Comparison of ENCODE assay signal across 19 mouse cellular contexts in the genomic region with DNA sequence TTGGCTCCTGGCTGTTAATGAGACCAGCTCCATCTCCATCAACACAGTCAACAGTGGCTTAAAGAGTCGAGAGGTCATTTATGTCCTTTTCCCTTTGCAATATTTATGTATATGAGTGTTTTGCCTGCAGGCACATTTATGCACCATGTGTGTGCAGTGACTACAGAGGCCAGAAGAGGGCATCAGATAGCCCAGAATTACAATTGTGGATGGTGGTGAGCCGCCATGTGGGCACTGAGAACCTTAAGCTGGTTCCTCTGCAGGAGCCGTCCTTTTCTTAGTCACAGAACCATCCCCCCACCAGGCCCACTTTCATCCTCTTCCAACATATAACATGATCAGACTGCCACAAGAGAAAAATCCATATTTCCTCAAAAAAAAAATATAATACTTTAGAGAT.
DNase-seq lines count a peak whose midpoint lies in the region; ATAC-seq and TF ChIP-seq lines count a peak whose summit lies in the region.
"Had no signal": no experiment of that assay in that cellular context is flagged by ENCODE, and none has a peak within 500 bp of the region (broad histone marks: within the 10 kb centered on the region; RNA-seq: fewer than 3 reads in every experiment).

No protein-coding gene starts in this region.

- H3K27ac ChIP-seq in forebrain, postnatal 0 days (ENCODE audit: low read depth, low read length), result no peak overlapping the region
- H3K27ac ChIP-seq in forebrain, embryonic 11.5 days (ENCODE audit: low read depth, low read length), result no peak overlapping the region
- H3K27ac ChIP-seq in lung, postnatal 0 days (ENCODE audit: low read length), result no peak overlapping the region
- H3K27ac ChIP-seq in stomach, postnatal 0 days (replicated peaks), result no peak overlapping the region
- H3K27ac ChIP-seq: forebrain, embryonic 12.5 days; hindbrain, embryonic 14.5 days; liver, embryonic 13.5 days; midbrain, embryonic 15.5 days had no signal

- no peak overlapping the region for H3K9ac ChIP-seq in forebrain, postnatal 0 days
- H3K9ac ChIP-seq in forebrain, embryonic 11.5 days (ENCODE audit: low read length), result no peak overlapping the region
- H3K9ac ChIP-seq in lung, postnatal 0 days (replicated peaks; ENCODE audit: low read depth), result no peak overlapping the region
- no peak overlapping the region for H3K9ac ChIP-seq in stomach, postnatal 0 days (ENCODE audit: low read length)
- H3K9ac ChIP-seq: forebrain, embryonic 12.5 days; heart, embryonic 12.5 days; hindbrain, embryonic 14.5 days; liver, embryonic 13.5 days; midbrain, embryonic 15.5 days had no signal

- no peaks in the 10 kb centered on the region for H3K27me3 ChIP-seq in forebrain, postnatal 0 days (ENCODE audit: insufficient read depth, low read length)
- no peaks in the 10 kb centered on the region for H3K27me3 ChIP-seq in forebrain, embryonic 11.5 days (ENCODE audit: control insufficient read depth, insufficient read depth, low read length)
- no peaks in the 10 kb centered on the region for H3K27me3 ChIP-seq in lung, postnatal 0 days (replicated peaks; ENCODE audit: insufficient read depth, low read length)
- H3K27me3 ChIP-seq in stomach, postnatal 0 days (ENCODE audit: control insufficient read depth, insufficient read depth, low read length), result no peaks in the 10 kb centered on the region
- H3K27me3 ChIP-seq: forebrain, embryonic 12.5 days; heart, embryonic 12.5 days; liver, embryonic 13.5 days; midbrain, embryonic 15.5 days had no signal

- no peak overlapping the region for H3K4me3 ChIP-seq in forebrain, postnatal 0 days (ENCODE audit: low read depth, low read length)
- no peak overlapping the region for H3K4me3 ChIP-seq in forebrain, embryonic 11.5 days (ENCODE audit: low read depth, low read length)
- no peak overlapping the region for H3K4me3 ChIP-seq in lung, postnatal 0 days (ENCODE audit: low read depth, low read length)
- no peak overlapping the region for H3K4me3 ChIP-seq in stomach, postnatal 0 days (ENCODE audit: low read depth, low read length)
- H3K4me3 ChIP-seq: forebrain, embryonic 12.5 days; heart, embryonic 12.5 days; liver, embryonic 13.5 days; midbrain, embryonic 15.5 days had no signal

- no peaks in the 10 kb centered on the region for H3K9me3 ChIP-seq in forebrain, postnatal 0 days (ENCODE audit: low read length)
- H3K9me3 ChIP-seq in forebrain, embryonic 11.5 days (ENCODE audit: control insufficient read depth, low read length), result no peaks in the 10 kb centered on the region; the same call in 1 of the 2 replicates
- H3K9me3 ChIP-seq in lung, postnatal 0 days (ENCODE audit: low read length), result no peaks in the 10 kb centered on the region
- H3K9me3 ChIP-seq in stomach, postnatal 0 days (ENCODE audit: control insufficient read depth, low read length), result no peaks in the 10 kb centered on the region
- H3K9me3 ChIP-seq: forebrain, embryonic 12.5 days; heart, embryonic 12.5 days; liver, embryonic 13.5 days; midbrain, embryonic 15.5 days had no signal

- 0 out of 2 replicates have a peak, but pooled peaks have one; percentile 17 for TF ChIP-seq CTCF in forebrain, postnatal 0 days (IDR thresholded peaks at IDR 0.05; ENCODE audit: low read depth)
- peak; percentile 25; the same call in 1 of the 2 replicates for TF ChIP-seq CTCF in lung, postnatal 0 days (IDR thresholded peaks at IDR 0.05)
- peak; percentile 35 for TF ChIP-seq CTCF in stomach, postnatal 0 days (IDR thresholded peaks at IDR 0.05; ENCODE audit: low read depth)

- peaks cover 11% of the 10 kb centered on the region for H3K36me3 ChIP-seq in forebrain, postnatal 0 days (ENCODE audit: insufficient read depth)
- no peaks in the 10 kb centered on the region; the same call in 1 of the 2 replicates for H3K36me3 ChIP-seq in forebrain, embryonic 11.5 days (ENCODE audit: control insufficient read depth, insufficient read depth, low read length)
- H3K36me3 ChIP-seq in lung, postnatal 0 days (ENCODE audit: insufficient read depth, low read length), result no peaks in the 10 kb centered on the region
- H3K36me3 ChIP-seq in stomach, postnatal 0 days (ENCODE audit: control insufficient read depth, insufficient read depth, low read length), result no peaks in the 10 kb centered on the region

- TF ChIP-seq EP300 in lung, postnatal 0 days (IDR thresholded peaks at IDR 0.05), result no peak
- TF ChIP-seq EP300 in stomach, postnatal 0 days (optimal IDR thresholded peaks at IDR 0.05), result no peak

- H3K4me1 ChIP-seq in forebrain, postnatal 0 days (ENCODE audit: insufficient read depth), result no peaks in the 10 kb centered on the region
- no peaks in the 10 kb centered on the region for H3K4me1 ChIP-seq in forebrain, embryonic 11.5 days (replicated peaks; ENCODE audit: control insufficient read depth, insufficient read depth, low read length)
- no peaks in the 10 kb centered on the region for H3K4me1 ChIP-seq in lung, postnatal 0 days (ENCODE audit: insufficient read depth, low read depth, low read length)
- no peaks in the 10 kb centered on the region for H3K4me1 ChIP-seq in stomach, postnatal 0 days (replicated peaks; ENCODE audit: control insufficient read depth, insufficient read depth)
- H3K4me1 ChIP-seq: heart, embryonic 12.5 days; liver, embryonic 13.5 days had no signal

- no peak for DNase-seq in forebrain, postnatal 0 days
- no peak for DNase-seq in forebrain, embryonic 11.5 days (ENCODE audit: low spot score)
- no peak for DNase-seq in lung, postnatal 0 days (ENCODE audit: low spot score)
- DNase-seq in lung, postnatal 14 days, result no peak
- DNase-seq in stomach, postnatal 0 days (ENCODE audit: low spot score), result no peak
- no peak for DNase-seq in kidney, postnatal 14 days
- no peak for DNase-seq in frontal cortex, postnatal 36 days (ENCODE audit: low spot score in 2 of 2)
- DNase-seq: adrenal gland, postnatal 10 days; cerebellum, adult 2 months; cerebellum, postnatal 36 days; heart, postnatal 14 days; liver, embryonic 13.5 days; right cerebral cortex, postnatal 25 days had no signal

- no peak overlapping the region for H3K4me2 ChIP-seq in forebrain, postnatal 0 days (ENCODE audit: low read depth)
- no peak overlapping the region for H3K4me2 ChIP-seq in forebrain, embryonic 11.5 days (ENCODE audit: low read depth, low read length, severe bottlenecking)
- H3K4me2 ChIP-seq in lung, postnatal 0 days (replicated peaks; ENCODE audit: low read depth, low read length), result no peak overlapping the region
- H3K4me2 ChIP-seq in stomach, postnatal 0 days (replicated peaks; ENCODE audit: low read depth), result no peak overlapping the region
- H3K4me2 ChIP-seq: forebrain, embryonic 12.5 days; heart, embryonic 12.5 days; hindbrain, embryonic 14.5 days; liver, embryonic 13.5 days; midbrain, embryonic 15.5 days had no signal

- no peak for ATAC-seq in forebrain, postnatal 0 days
- no peak for ATAC-seq in forebrain, embryonic 11.5 days (replicated peaks; ENCODE audit: low FRiP score)
- no peak for ATAC-seq in lung, postnatal 0 days
- peak; percentile 27 for ATAC-seq in granulocyte monocyte progenitor cell, adult 5-6 weeks (replicated peaks; ENCODE audit: poor library complexity, severe bottlenecking)
- ATAC-seq in stomach, postnatal 0 days (ENCODE audit: low FRiP score, low TSS enrichment), result no peak
- ATAC-seq: intestine, embryonic 16.5 days; midbrain, embryonic 15.5 days had no signal

- WGBS in forebrain, postnatal 0 days, result 95% methylated on average over 3 of the region's 3 CpGs
- 91% methylated on average over 3 of the region's 3 CpGs for WGBS in forebrain, embryonic 11.5 days
- 95% methylated on average over 3 of the region's 3 CpGs for WGBS in lung, postnatal 0 days
- 94% methylated on average over 3 of the region's 3 CpGs for WGBS in stomach, postnatal 0 days
